Mouse (Mus musculus) liver, embryonic 16.5 days (tissue): ENCODE measurements around the gene Akap3. TPM values are rescaled to one million over a fixed set of nuclear protein-coding genes. Genes with fewer than 3 reads are reported as not detected.

ENCODE experiments used
- ATAC-seq: fragments of 200-750 bp; cut with Nextera tagmentation; 2 replicates; pipeline ENCODE4 v1.8.0; 2017; ENCODE audit warnings: low read depth, mild to moderate bottlenecking, moderate number of reproducible peaks, moderate library complexity
- H3K27ac ChIP-seq: fragments of 300-500 bp; sonication (generic); 2 replicates; pipeline ENCODE4 v1.5.1; 2014; ENCODE audit warnings: mild to moderate bottlenecking, low read length
- H3K27me3 ChIP-seq: fragments of 300-500 bp; sonication (generic); 2 replicates; pipeline ENCODE4 v1.6.1; 2014; ENCODE audit warnings: low read depth, low read length, mixed read lengths; ENCODE audit not compliant: control insufficient read depth, insufficient read depth
- H3K36me3 ChIP-seq: fragments of 300-500 bp; sonication (generic); 2 replicates; pipeline ENCODE4 v1.6.1; 2014; ENCODE audit warnings: mild to moderate bottlenecking; ENCODE audit not compliant: control insufficient read depth, insufficient read depth
- H3K4me1 ChIP-seq: fragments of 300-500 bp; sonication (generic); 2 replicates; pipeline ENCODE4 v1.6.1; 2014; ENCODE audit warnings: low read depth, low read length, mixed read lengths; ENCODE audit not compliant: control insufficient read depth
- H3K4me2 ChIP-seq: fragments of 300-500 bp; sonication (generic); 2 replicates; pipeline ENCODE4 v1.6.1; 2014; ENCODE audit warnings: low read depth, low read length, mixed read lengths
- H3K4me3 ChIP-seq: fragments of 300-500 bp; sonication (generic); 2 replicates; pipeline ENCODE4 v1.5.1; 2014; ENCODE audit warnings: low read depth, mild to moderate bottlenecking, low read length
- H3K9ac ChIP-seq: fragments of 300-500 bp; sonication (generic); 2 replicates; pipeline ENCODE4 v1.6.1; 2014; ENCODE audit warnings: low read depth, low read length
- H3K9me3 ChIP-seq: fragments of 300-500 bp; sonication (generic); replicated peaks from 2 replicates; pipeline ENCODE4 v1.6.1; 2016; ENCODE audit warnings: low read length; ENCODE audit not compliant: control insufficient read depth
- WGBS: fragments of 180-500 bp; shearing (Covaris S2); extraction: QIAGEN DNeasy Blood & Tissue Kit; methylation state at CpG from one replicate; pipeline ENCODE4 v1.1.7; 2014; ENCODE audit not compliant: insufficient replicate concordance; 5-methylcytosine and 5-hydroxymethylcytosine counted together
- polyA plus RNA-seq: library from polyadenylated mRNA; unstranded; fragments of >200 nt; fragmentation: Nextera tagmentation; extraction: Ambion mirVana; gene quantifications from 2 replicates; pipeline ENCODE4 v1.2.1, GENCODE M21; 2015

Akap3 gene
- polyA plus RNA-seq, 1 experiment from 2014 or later: not detected

DNA sequence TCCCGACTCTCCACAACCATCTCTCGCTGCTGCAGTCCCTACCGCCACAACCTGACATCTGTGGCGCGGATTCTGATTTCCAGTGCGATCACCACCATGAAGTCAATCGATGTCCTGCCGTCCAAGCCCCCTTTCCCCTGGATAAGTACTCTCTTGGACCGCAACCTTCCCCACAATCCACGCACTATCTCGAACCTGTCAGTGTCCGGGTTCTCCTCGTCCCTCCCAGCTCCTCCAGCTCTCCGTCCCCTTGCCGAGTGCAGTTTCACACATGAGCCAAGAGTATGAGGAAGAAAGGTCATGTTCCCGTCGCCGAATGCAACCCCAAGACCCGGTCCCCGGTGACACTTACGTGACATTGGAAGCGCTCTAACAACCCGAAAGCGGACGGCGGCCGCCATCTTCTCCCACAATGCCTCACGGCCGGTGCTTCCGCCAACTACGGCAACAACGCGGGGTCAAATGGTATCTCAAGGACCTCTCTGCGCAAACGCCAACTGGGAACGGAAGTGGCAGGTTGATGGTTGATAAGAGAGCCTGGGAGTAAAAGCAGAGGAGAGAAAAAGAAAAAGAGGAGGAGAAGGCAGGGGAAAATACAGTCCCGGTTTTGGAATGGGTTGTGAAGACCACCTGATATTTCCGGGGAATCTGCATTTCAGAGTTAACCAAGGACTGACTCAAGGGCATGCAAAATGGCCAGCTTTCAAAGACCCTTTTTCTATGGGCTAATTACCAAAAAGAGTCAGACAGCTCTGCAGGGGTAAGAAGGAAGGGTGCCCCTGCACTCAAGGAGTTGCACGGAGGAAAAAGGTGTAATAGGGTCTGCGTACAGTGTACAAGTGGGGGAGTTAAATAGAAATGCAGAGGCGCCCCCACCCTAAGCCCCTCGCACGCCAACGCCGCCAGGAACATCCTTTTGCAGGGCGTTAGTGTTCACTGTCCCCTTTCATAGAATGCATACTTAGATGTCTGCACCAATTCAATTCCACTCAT lies 3.9 kb upstream of the Akap3 start, which contains the start of gene Ndufa9:
TSS of gene Ndufa9 (minus strand) at position 425 of the 993 bp plus-strand sequence.
- Histone ChIP-seq H3K9ac (peak within 1 kb of the TSS; percentile 81), H3K4me1 (peaks cover 15% of the 10 kb centered on the region), H3K27me3 (no peaks in the 10 kb centered on the region), H3K4me2 (peak within 1 kb of the TSS; percentile 80), H3K36me3 (peaks cover 2% of the 10 kb centered on the region; the same call in 1 of the 2 replicates), H3K27ac (peak within 1 kb of the TSS; percentile 41), H3K9me3 (no peaks in the 10 kb centered on the region), H3K4me3 (peak within 1 kb of the TSS; percentile 92)
- ATAC-seq: peak; percentile 88
- WGBS: 6% methylated on average over 46 of the region's 46 CpGs

DNA sequence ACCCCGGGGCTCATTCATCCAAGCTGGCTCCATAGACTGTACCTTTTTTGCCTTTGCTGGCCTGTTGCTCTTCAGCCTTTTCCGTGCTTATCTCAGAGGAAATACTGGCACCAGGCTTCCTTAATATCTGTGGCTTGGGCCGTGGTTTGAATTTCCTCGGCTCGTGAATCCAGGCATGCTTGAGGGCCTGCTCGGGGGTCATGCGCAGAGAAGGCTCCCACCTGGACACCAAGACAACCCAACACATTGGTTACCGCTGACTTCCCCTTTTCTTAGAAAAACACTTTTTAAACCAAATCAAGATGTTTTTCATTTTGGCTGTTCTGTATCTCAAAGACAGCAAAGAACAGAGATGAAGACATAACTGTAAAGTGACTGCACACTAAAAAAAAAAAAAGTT lies 24.2 kb downstream of the Akap3 start:
- Histone ChIP-seq H3K4me2 (no peak overlapping the region), H3K36me3 (no peaks in the 10 kb centered on the region), H3K9me3 (no peaks in the 10 kb centered on the region), H3K9ac (no peak overlapping the region), H3K27ac (no peak overlapping the region), H3K4me3 (no peak overlapping the region), H3K27me3 (no peaks in the 10 kb centered on the region), H3K4me1 (no peaks in the 10 kb centered on the region)
- no peak for ATAC-seq
- WGBS: 19% methylated on average over 8 of the region's 8 CpGs

DNA sequence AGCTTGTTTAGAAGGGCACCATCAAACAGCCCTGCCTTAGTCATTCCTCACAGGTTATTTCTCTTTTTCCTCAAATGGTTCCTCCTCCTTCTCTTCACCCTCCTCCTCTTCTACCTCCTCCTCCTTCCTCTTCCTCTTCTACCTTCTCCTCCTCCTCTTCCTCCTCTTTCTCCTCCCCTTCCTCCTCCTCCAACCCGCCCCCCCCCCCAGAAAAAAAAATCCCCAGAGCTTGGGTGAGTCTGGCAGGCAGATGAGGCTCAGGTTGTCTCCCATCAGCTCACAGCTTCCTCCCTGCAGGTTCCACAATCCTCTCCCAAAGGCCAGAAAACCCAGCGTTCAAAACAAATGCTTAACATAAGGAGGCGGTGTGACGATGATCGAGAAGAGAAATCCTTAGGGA lies 54.5 kb downstream of the Akap3 start:
- ATAC-seq: no peak
- Histone ChIP-seq H3K27me3 (no peaks in the 10 kb centered on the region), H3K9me3 (no peaks in the 10 kb centered on the region), H3K4me1 (no peaks in the 10 kb centered on the region), H3K27ac (no peak overlapping the region), H3K4me3 (no peak overlapping the region), H3K36me3 (no peaks in the 10 kb centered on the region), H3K4me2 (no peak overlapping the region), H3K9ac (no peak overlapping the region)
- 74% methylated on average over 4 of the region's 5 CpGs for WGBS

DNA sequence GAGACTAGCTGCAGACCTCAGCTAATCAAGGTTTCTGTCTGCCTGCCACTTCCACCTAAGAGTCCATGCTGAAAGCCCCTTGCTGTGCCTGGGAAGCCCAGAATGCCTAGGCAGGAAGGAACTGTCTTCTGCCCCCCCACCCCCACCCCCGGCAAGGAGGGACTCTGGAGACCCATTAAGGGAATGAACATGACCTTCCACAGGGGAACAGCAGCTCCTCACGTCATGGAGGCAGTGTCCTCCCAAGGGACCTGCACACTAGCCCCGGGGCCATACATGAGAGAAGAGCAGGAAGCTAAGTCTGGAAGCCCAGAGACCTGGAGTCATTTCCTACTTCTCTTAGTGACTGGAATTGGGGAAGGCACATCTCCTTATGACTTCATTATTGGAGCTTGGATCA lies 55.0 kb downstream of the Akap3 start:
- WGBS: 46% methylated on average over 3 of the region's 3 CpGs
- no peaks in the 10 kb centered on the region for H3K9me3 ChIP-seq
- H3K27me3 ChIP-seq: no peaks in the 10 kb centered on the region
- H3K36me3 ChIP-seq: no peaks in the 10 kb centered on the region
- H3K4me3 ChIP-seq: no peak overlapping the region
- H3K27ac ChIP-seq: no peak overlapping the region
- no peaks in the 10 kb centered on the region for H3K4me1 ChIP-seq
- no peak for ATAC-seq
- H3K9ac ChIP-seq: no peak overlapping the region
- no peak overlapping the region for H3K4me2 ChIP-seq

DNA sequence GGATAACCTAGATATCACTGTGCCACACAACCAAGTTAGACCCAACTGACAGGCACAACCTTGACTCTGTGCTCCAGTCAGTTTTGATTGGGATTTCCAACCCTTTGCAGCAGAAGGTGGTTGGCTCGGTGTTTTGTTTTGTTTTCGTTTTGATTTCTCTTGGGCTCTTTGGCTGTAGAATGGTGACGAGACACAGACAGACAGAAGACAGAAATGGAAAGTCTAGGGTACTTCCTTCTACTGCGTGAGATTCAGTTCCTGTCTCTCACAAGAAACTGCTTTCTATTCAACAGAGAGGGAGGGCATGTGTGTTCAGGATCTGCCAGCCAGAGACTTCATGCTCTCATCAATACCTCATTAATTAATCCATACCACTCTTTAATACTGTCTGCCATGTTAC lies 57.8 kb downstream of the Akap3 start:
- no peaks in the 10 kb centered on the region for H3K36me3 ChIP-seq
- no peaks in the 10 kb centered on the region for H3K4me1 ChIP-seq
- H3K9me3 ChIP-seq: no peaks in the 10 kb centered on the region
- H3K4me2 ChIP-seq: no peak overlapping the region
- no peaks in the 10 kb centered on the region for H3K27me3 ChIP-seq
- 34% methylated on average over 4 of the region's 4 CpGs for WGBS
- no peak overlapping the region for H3K27ac ChIP-seq
- H3K4me3 ChIP-seq: no peak overlapping the region
- ATAC-seq: no peak
- no peak overlapping the region for H3K9ac ChIP-seq

DNA sequence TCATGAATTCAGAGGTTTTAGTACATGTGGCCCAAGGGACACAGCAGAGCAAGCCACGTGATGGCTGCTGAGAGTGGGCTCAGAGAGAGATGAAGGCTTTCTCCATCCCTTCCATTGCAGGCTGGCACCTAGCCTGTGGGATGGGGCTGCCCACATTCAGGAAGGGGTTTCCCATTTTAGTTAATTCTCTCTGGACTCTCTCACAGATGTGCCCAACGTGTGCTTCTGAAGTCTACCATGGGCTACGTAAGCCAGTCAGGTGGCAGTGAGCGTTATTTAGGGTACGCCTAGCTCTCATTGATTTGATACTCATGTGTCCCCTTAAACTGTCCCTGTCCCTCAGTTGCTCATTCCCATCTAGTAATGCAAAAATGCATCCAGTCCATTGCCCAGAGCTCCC lies 62.0 kb downstream of the Akap3 start:
- no peak overlapping the region for H3K4me3 ChIP-seq
- H3K36me3 ChIP-seq: no peaks in the 10 kb centered on the region
- no peaks in the 10 kb centered on the region for H3K4me1 ChIP-seq
- H3K27me3 ChIP-seq: no peaks in the 10 kb centered on the region
- WGBS: 74% methylated on average over 5 of the region's 5 CpGs
- H3K27ac ChIP-seq: no peak overlapping the region
- no peak overlapping the region for H3K4me2 ChIP-seq
- ATAC-seq: no peak
- no peaks in the 10 kb centered on the region for H3K9me3 ChIP-seq
- H3K9ac ChIP-seq: no peak overlapping the region

DNA sequence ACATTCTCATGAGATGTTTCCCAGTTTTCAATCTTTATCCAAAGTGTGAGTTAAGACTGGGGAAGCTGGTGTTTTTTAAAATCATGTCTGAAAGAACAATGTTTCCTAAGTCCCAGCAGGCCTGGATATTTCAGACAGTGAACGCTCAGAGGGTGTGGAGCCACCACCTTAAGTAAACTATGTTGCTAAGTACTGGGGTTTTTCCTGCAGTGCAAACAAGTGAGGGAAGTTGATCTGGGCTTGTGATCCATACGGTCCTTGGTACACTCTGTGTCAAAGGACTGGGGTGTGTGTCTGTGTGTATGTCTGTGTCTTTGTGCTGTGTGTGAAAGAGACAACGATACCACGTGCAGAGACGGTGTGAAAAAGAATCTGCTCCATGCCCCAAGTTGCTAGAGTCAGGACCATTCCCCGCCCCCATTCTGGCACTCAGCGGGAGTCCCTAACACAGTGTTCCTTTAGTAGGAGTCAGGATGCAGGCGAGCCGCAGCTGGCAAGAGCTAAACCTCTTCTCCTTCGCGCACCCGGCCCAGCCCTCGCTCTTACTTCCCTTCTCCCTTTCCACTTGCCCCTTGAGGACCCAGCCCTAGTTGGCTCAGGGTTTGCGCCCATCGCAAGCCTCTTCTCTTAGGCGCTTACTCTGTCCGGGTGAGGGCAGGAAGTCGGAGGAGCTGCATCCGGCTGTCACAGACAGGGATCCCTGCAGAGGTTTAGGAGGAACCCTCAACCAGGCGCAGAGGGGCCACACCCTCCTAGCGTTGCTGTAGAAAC lies 68.4 kb downstream of the Akap3 start, which contains the start of gene Dyrk4:
TSS of gene Dyrk4 (minus strand) at position 729 of the 771 bp plus-strand sequence.
- H3K4me2 ChIP-seq: no peak within 1 kb of the TSS
- peak; percentile 30; the same call in 1 of the 2 replicates for ATAC-seq
- H3K27ac ChIP-seq: no peak within 1 kb of the TSS
- H3K36me3 ChIP-seq: peaks cover 35% of the 10 kb centered on the region
- H3K4me3 ChIP-seq: no peak within 1 kb of the TSS
- no peaks in the 10 kb centered on the region for H3K4me1 ChIP-seq
- 23% methylated on average over 21 of the region's 21 CpGs for WGBS
- H3K9me3 ChIP-seq: no peaks in the 10 kb centered on the region
- H3K9ac ChIP-seq: no peak within 1 kb of the TSS
- no peaks in the 10 kb centered on the region for H3K27me3 ChIP-seq
